10 mouse cellular contexts compared by ENCODE assay signal in the genomic region with DNA sequence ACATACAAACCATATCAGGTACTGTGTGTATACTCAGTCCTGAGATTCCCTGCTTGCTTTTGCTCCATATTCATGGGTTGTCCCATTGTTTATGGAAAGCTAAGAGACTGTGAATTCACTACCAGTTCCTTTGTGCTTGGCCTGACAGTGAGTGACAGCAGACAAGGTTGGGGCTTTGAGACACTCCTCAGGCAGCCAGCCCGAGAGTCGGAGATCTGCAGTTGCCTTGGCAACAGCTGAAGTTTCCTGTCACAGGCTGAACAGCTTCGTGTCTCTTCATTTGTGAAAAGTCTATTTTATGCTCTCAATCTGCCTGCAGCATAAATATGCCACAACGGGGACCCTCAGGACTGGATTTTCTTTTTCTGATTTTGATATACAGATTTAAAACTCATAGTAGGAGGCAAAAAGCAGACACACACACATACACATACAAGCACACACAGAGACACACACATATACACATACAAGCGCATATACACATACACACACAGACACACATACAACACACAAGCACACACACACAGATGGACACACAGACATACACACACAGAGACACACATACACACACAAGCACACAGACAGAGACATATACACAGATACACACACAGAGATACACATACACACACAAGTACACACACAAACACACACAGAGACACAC.
A peak's percentile ranks its signal among the peaks of the same experiment; 100 is the strongest.
DNase-seq lines count a peak whose midpoint lies in the region; ATAC-seq and TF ChIP-seq lines count a peak whose summit lies in the region.
"Had no signal": no experiment of that assay in that cellular context is flagged by ENCODE, and none has a peak within 500 bp of the region (broad histone marks: within the 10 kb centered on the region; RNA-seq: fewer than 3 reads in every experiment).

No protein-coding gene starts in this region.

- H3K9me3 ChIP-seq in heart, postnatal 0 days (replicated peaks; ENCODE audit: control insufficient read depth, low read length): no peaks in the 10 kb centered on the region
- H3K9me3 ChIP-seq in hindbrain, embryonic 12.5 days (replicated peaks): no peaks in the 10 kb centered on the region

- no peaks in the 10 kb centered on the region for H3K4me1 ChIP-seq in heart, postnatal 0 days (ENCODE audit: control insufficient read depth, insufficient read depth)
- no peaks in the 10 kb centered on the region; the same call in 1 of the 2 replicates for H3K4me1 ChIP-seq in heart, adult 2 months (ENCODE audit: control insufficient read depth, insufficient read depth, low read length)
- peaks cover 26% of the 10 kb centered on the region for H3K4me1 ChIP-seq in hindbrain, embryonic 12.5 days
- H3K4me1 ChIP-seq: megakaryocyte, embryonic 14.5 days had no signal

- no peak for ATAC-seq in heart, postnatal 0 days (ENCODE audit: insufficient read depth, low read depth)
- peak; percentile 94 for ATAC-seq in hindbrain, embryonic 12.5 days (ENCODE audit: low FRiP score)

- no peak for TF ChIP-seq CTCF in heart, postnatal 0 days (IDR thresholded peaks at IDR 0.05; ENCODE audit: low read depth)
- TF ChIP-seq CTCF in heart, adult 2 months (IDR thresholded peaks at IDR 0.05): no peak

- no peaks in the 10 kb centered on the region for H3K27me3 ChIP-seq in heart, postnatal 0 days (ENCODE audit: control insufficient read depth, insufficient read depth, low read length)
- H3K27me3 ChIP-seq in heart, adult 2 months (ENCODE audit: control insufficient read depth, insufficient read depth, low read length): no peaks in the 10 kb centered on the region
- H3K27me3 ChIP-seq in hindbrain, embryonic 12.5 days: no peaks in the 10 kb centered on the region
- H3K27me3 ChIP-seq: megakaryocyte, embryonic 14.5 days had no signal

- intact Hi-C loops in heart, adult 2 months (cut with DNase I): no loop called here

- H3K36me3 ChIP-seq in heart, postnatal 0 days (replicated peaks; ENCODE audit: control insufficient read depth, insufficient read depth, low read length): no peaks in the 10 kb centered on the region
- H3K36me3 ChIP-seq in heart, adult 2 months (ENCODE audit: control insufficient read depth, insufficient read depth, low read length): no peaks in the 10 kb centered on the region
- H3K36me3 ChIP-seq in hindbrain, embryonic 12.5 days: no peaks in the 10 kb centered on the region

- no peak overlapping the region for H3K9ac ChIP-seq in heart, postnatal 0 days (replicated peaks; ENCODE audit: low read depth, low read length)
- no peak overlapping the region for H3K9ac ChIP-seq in heart, adult 2 months (ENCODE audit: low read depth, low read length)
- no peak overlapping the region for H3K9ac ChIP-seq in hindbrain, embryonic 12.5 days

- H3K4me3 ChIP-seq in heart, postnatal 0 days (ENCODE audit: low read depth, low read length): no peak overlapping the region
- no peak overlapping the region for H3K4me3 ChIP-seq in heart, adult 2 months
- H3K4me3 ChIP-seq in hindbrain, embryonic 12.5 days: no peak overlapping the region
- H3K4me3 ChIP-seq: erythroblast, embryonic 14.5 days; megakaryocyte, embryonic 14.5 days had no signal

- no peak for TF ChIP-seq POLR2A in heart, adult 2 months (IDR thresholded peaks at IDR 0.05; ENCODE audit: insufficient read depth, low read depth, low read length)

- H3K79me2 ChIP-seq in heart, adult 2 months (replicated peaks; ENCODE audit: control insufficient read depth, insufficient read depth, low read length): no peaks in the 10 kb centered on the region

- WGBS in heart, postnatal 0 days: 35% methylated on average over 5 of the region's 5 CpGs
- WGBS in heart, adult 2 months: 34% methylated on average over 5 of the region's 5 CpGs
- 24% methylated on average over 5 of the region's 5 CpGs for WGBS in hindbrain, embryonic 12.5 days

- H3K4me2 ChIP-seq in heart, postnatal 0 days (ENCODE audit: low read depth, low read length): no peak overlapping the region
- no peak overlapping the region; the same call in 1 of the 2 replicates for H3K4me2 ChIP-seq in hindbrain, embryonic 12.5 days (replicated peaks)

- H3K27ac ChIP-seq in heart, postnatal 0 days (ENCODE audit: low read depth): peak overlapping the region; percentile 16; the same call in 1 of the 2 replicates
- no peak overlapping the region for H3K27ac ChIP-seq in heart, adult 2 months
- H3K27ac ChIP-seq in hindbrain, embryonic 12.5 days: peak overlapping the region; percentile 78

- DNase-seq in heart, postnatal 0 days (ENCODE audit: low spot score): no peak
- DNase-seq in heart, adult 2 months: no peak
- peak; percentile 76 for DNase-seq in embryo, embryonic 10 days (ENCODE audit: low spot score)
- peak; percentile 75 for DNase-seq in mesoderm, embryonic 11.5 days (ENCODE audit: low read depth, low spot score)
- DNase-seq in urinary bladder, postnatal 36 days (ENCODE audit: low spot score in 2 of 2): no peak
- no peak for DNase-seq in spleen, postnatal 4 days (ENCODE audit: low spot score in 2 of 2)
- DNase-seq in urinary bladder, postnatal 4 days (ENCODE audit: low spot score in 2 of 2): no peak

- TF ChIP-seq EP300 in heart, postnatal 0 days (IDR thresholded peaks at IDR 0.05; ENCODE audit: low read depth): no peak
- no peak for TF ChIP-seq EP300 in heart, adult 2 months (IDR thresholded peaks at IDR 0.05; ENCODE audit: insufficient read depth, low read depth, low read length)

Comparison
In these comparisons a context has a peak if more than half of its experiments do, and no peak if none do; other contexts are left out.
1. DNase-seq: peak in embryo, embryonic 10 days (single experiment) and mesoderm, embryonic 11.5 days (single experiment); none in heart, postnatal 0 days (single experiment), heart, adult 2 months (0 of 2), urinary bladder, postnatal 36 days (0 of 2), spleen, postnatal 4 days (0 of 2) and urinary bladder, postnatal 4 days (0 of 2).